Mouse (Mus musculus) G1E (cell line): ENCODE data around the gene Bahcc1. TPM values are rescaled to one million over a fixed set of nuclear protein-coding genes. Genes with fewer than 3 reads are reported as not detected.

ENCODE experiments used
- ATAC-seq: 2 replicates; pipeline ENCODE4 v1.8.0; 2016; ENCODE audit warnings: mild to moderate bottlenecking; ENCODE audit not compliant: insufficient number of reproducible peaks, poor library complexity, low FRiP score, severe bottlenecking; ENCODE audit errors: extremely low read depth
- DNase-seq: peaks from one replicate; pipeline ENCODE4 v3.0.0; 2012; ENCODE audit warnings: low spot score
- H3K27me3 ChIP-seq: 2 replicates; pipeline ENCODE4 v1.6.1; 2012; ENCODE audit warnings: mild to moderate bottlenecking, low read length, inconsistent platforms; ENCODE audit not compliant: insufficient read depth
- H3K36me3 ChIP-seq: replicated peaks from 2 replicates; pipeline ENCODE3; 2012; ENCODE audit warnings: mild to moderate bottlenecking, inconsistent platforms
- H3K4me1 ChIP-seq: 2 replicates; pipeline ENCODE4 v1.6.1; 2012; ENCODE audit warnings: low read depth, low read length, inconsistent platforms, mixed read lengths; ENCODE audit not compliant: insufficient read depth
- H3K4me3 ChIP-seq: 2 replicates; pipeline ENCODE4 v1.5.1; 2012; ENCODE audit warnings: low read depth, mild to moderate bottlenecking, inconsistent platforms, low read length, moderate library complexity, mixed read lengths
- H3K9me3 ChIP-seq: replicated peaks from 2 replicates; pipeline ENCODE4 v1.6.1; 2012; ENCODE audit warnings: inconsistent platforms
- CTCF ChIP-seq: IDR thresholded peaks from 2 replicates; pipeline ENCODE4 v1.5.1; 2012; ENCODE audit warnings: low read depth, low read length, inconsistent platforms, mixed read lengths
- GATA1 ChIP-seq: IDR thresholded peaks from 2 replicates; pipeline ENCODE4 v1.6.1; 2012; ENCODE audit warnings: borderline replicate concordance, low read length, inconsistent platforms, mixed read lengths
- GATA2 ChIP-seq: IDR thresholded peaks from 2 replicates; pipeline ENCODE4 v1.6.1; 2012; ENCODE audit warnings: low read depth, low read length, inconsistent platforms, borderline replicate concordance
- POLR2AphosphoS5 ChIP-seq: IDR thresholded peaks from 2 replicates; pipeline ENCODE4 v1.6.1; 2012; ENCODE audit warnings: low read depth, low read length, inconsistent platforms; ENCODE audit not compliant: insufficient replicate concordance
- TAL1 ChIP-seq: conservative IDR thresholded peaks from 2 replicates; pipeline ENCODE4 v1.6.1; 2012; ENCODE audit warnings: low read depth, low read length, inconsistent platforms, mixed read lengths
- polyA plus RNA-seq: library from polyadenylated mRNA; stranded (reverse); fragments of >175 nt; gene quantifications from 2 replicates; pipeline ENCODE4 v1.2.3, GENCODE M21; 2012
- total RNA-seq, 2 experiments: library from RNA; stranded (forward) in 1 of 2; stranded (reverse) in 1 of 2; fragments of 200-1000 nt in 1 of 2; fragments of >200 nt in 1 of 2; fragmentation: Nextera tagmentation in 1 of 2; gene quantifications; 2 replicates each; pipeline ENCODE4 v1.2.3; 2014 to 2017

Gene Bahcc1
- total and polyA plus RNA-seq, 3 experiments: 0.05 to 0.50 TPM; not detected in 1

GRCm38 (mm10) chr11:120281197-120281596 lies 48.5 kb downstream of the Bahcc1 start:
- TF ChIP-seq GATA2 (no peak), GATA1 (no peak), POLR2AphosphoS5 (no peak), CTCF (no peak)
- H3K4me1 ChIP-seq: no peaks in the 10 kb centered on the region
- H3K9me3 ChIP-seq: no peaks in the 10 kb centered on the region
- ATAC-seq: no peak
- H3K27me3 ChIP-seq: peaks cover 56% of the 10 kb centered on the region
- no peak for DNase-seq
- H3K36me3 ChIP-seq: no peaks in the 10 kb centered on the region
- no peak overlapping the region for H3K4me3 ChIP-seq

- ATAC-seq: no peak
- Histone ChIP-seq H3K4me3 (no peak overlapping the region), H3K4me1 (no peaks in the 10 kb centered on the region), H3K27me3 (peaks cover 41% of the 10 kb centered on the region), H3K36me3 (no peaks in the 10 kb centered on the region), H3K9me3 (no peaks in the 10 kb centered on the region)
- TF ChIP-seq GATA1 (no peak), TAL1 (no peak), POLR2AphosphoS5 (no peak), GATA2 (no peak), CTCF (no peak)
- DNase-seq: no peak
These were observed 50.8 kb downstream of the Bahcc1 start for GRCm38 (mm10) chr11:120283542-120283941.

- Histone ChIP-seq H3K27me3 (peaks cover 42% of the 10 kb centered on the region), H3K9me3 (no peaks in the 10 kb centered on the region), H3K36me3 (no peaks in the 10 kb centered on the region), H3K4me3 (no peak overlapping the region), H3K4me1 (no peaks in the 10 kb centered on the region)
- TF ChIP-seq TAL1 (no peak), POLR2AphosphoS5 (no peak), CTCF (no peak), GATA1 (no peak), GATA2 (no peak)
- ATAC-seq (no peak), DNase-seq (no peak)
These were observed 56.9 kb downstream of the Bahcc1 start for GRCm38 (mm10) chr11:120289644-120290043.

GRCm38 (mm10) chr11:120290266-120290665 lies 57.5 kb downstream of the Bahcc1 start:
- Histone ChIP-seq H3K4me1 (no peaks in the 10 kb centered on the region), H3K36me3 (no peaks in the 10 kb centered on the region), H3K4me3 (no peak overlapping the region), H3K27me3 (peaks cover 43% of the 10 kb centered on the region), H3K9me3 (no peaks in the 10 kb centered on the region)
- DNase-seq (no peak), ATAC-seq (no peak)
- TF ChIP-seq POLR2AphosphoS5 (no peak), CTCF (no peak), GATA2 (no peak), TAL1 (no peak), GATA1 (no peak)

- ATAC-seq (no peak), DNase-seq (no peak)
- Histone ChIP-seq H3K4me1 (0 out of 2 replicates have a peak, but pooled peaks cover 3% of the 10 kb centered on the region), H3K27me3 (peaks cover 49% of the 10 kb centered on the region), H3K9me3 (no peaks in the 10 kb centered on the region), H3K36me3 (no peaks in the 10 kb centered on the region), H3K4me3 (no peak overlapping the region)
- TF ChIP-seq CTCF (no peak), GATA1 (no peak), POLR2AphosphoS5 (no peak), GATA2 (no peak), TAL1 (no peak)
These were observed 61.0 kb downstream of the Bahcc1 start for GRCm38 (mm10) chr11:120293714-120294113.

- Histone ChIP-seq H3K4me1 (peaks cover 12% of the 10 kb centered on the region; the same call in 1 of the 2 replicates), H3K9me3 (no peaks in the 10 kb centered on the region), H3K36me3 (no peaks in the 10 kb centered on the region), H3K27me3 (peaks cover 56% of the 10 kb centered on the region), H3K4me3 (no peak overlapping the region)
- DNase-seq: no peak
- TF ChIP-seq CTCF (no peak), GATA2 (no peak), TAL1 (no peak), POLR2AphosphoS5 (no peak), GATA1 (no peak)
- ATAC-seq: no peak
These were observed 63.8 kb downstream of the Bahcc1 start for GRCm38 (mm10) chr11:120296305-120297144.
